Mouse (Mus musculus): Measurements from ENCODE around the gene Nfe2l2. TPM values are rescaled to one million over a fixed set of nuclear protein-coding genes. Genes with fewer than 3 reads are reported as not detected.
A peak's percentile ranks its signal among the peaks of the same experiment; 100 is the strongest.

Gene Nfe2l2
- polyA plus RNA-seq, 1 experiment from 2014 or later = 73.9 TPM

DNA sequence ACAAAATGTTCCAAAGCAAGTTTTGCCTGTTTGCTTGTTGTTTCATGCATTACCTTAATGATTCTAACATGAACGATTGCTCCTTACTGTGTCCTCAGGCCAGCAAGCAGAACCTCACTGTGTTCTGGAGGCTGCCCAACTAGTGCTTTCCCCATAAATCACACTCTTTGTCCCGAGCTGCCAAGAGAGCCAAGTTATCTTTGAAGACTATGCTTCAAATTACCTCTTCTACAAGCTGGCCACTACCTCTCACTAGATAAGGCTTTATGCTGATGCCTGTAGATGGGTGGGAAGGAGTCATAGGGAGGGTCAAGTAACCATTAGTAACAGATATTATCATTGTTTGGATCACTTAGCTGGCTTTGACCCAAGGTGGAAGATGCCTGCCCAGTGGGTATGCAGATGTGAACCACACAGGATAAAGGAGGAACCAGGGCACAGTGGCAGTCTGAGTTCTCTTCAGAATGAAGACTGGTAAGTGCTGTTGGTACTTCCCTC is 32.6 kb upstream of the Nfe2l2 start:
- TF ChIP-seq CTCF (IDR thresholded peaks at IDR 0.05; ENCODE audit: low read depth) = no peak
- DNase-seq (no peak), ATAC-seq (ENCODE audit: insufficient read depth) (no peak)
- Histone ChIP-seq H3K27me3 (ENCODE audit: insufficient read depth, low read length) (no peaks in the 10 kb centered on the region), H3K27ac (ENCODE audit: low read depth) (no peak overlapping the region), H3K36me3 (ENCODE audit: insufficient read depth) (no peaks in the 10 kb centered on the region), H3K4me1 (ENCODE audit: insufficient read depth) (no peaks in the 10 kb centered on the region), H3K4me3 (ENCODE audit: low read depth, low read length) (no peak overlapping the region), H3K4me2 (no peak overlapping the region), H3K9me3 (ENCODE audit: low read depth, low read length) (no peaks in the 10 kb centered on the region), H3K9ac (no peak overlapping the region)
- 45% methylated on average over 2 of the region's 2 CpGs for WGBS

- Histone ChIP-seq H3K4me3 (ENCODE audit: low read depth, low read length) (no peak overlapping the region), H3K9ac (no peak overlapping the region), H3K9me3 (ENCODE audit: low read depth, low read length) (no peaks in the 10 kb centered on the region), H3K36me3 (ENCODE audit: insufficient read depth) (no peaks in the 10 kb centered on the region), H3K4me1 (ENCODE audit: insufficient read depth) (no peaks in the 10 kb centered on the region), H3K27me3 (ENCODE audit: insufficient read depth, low read length) (no peaks in the 10 kb centered on the region), H3K4me2 (no peak overlapping the region), H3K27ac (ENCODE audit: low read depth) (no peak overlapping the region)
- no peak for DNase-seq
- ATAC-seq (ENCODE audit: insufficient read depth) = no peak
- TF ChIP-seq CTCF (IDR thresholded peaks at IDR 0.05; ENCODE audit: low read depth) = no peak
- 74% methylated on average over 5 of the region's 5 CpGs for WGBS
Measured at GRCm38 (mm10) chr2:75734196-75734865, 29.9 kb upstream of the Nfe2l2 start.

GRCm38 (mm10) chr2:75733177-75733576 is 28.7 kb upstream of the Nfe2l2 start:
- no peak overlapping the region for H3K4me2 ChIP-seq
- ATAC-seq (ENCODE audit: insufficient read depth) (no peak), DNase-seq (no peak)
- no peaks in the 10 kb centered on the region for H3K36me3 ChIP-seq (ENCODE audit: insufficient read depth)
- no peaks in the 10 kb centered on the region for H3K27me3 ChIP-seq (ENCODE audit: insufficient read depth, low read length)
- TF ChIP-seq CTCF (IDR thresholded peaks at IDR 0.05; ENCODE audit: low read depth) = no peak
- WGBS = 90% methylated on average over 7 of the region's 7 CpGs
- H3K4me1 ChIP-seq (ENCODE audit: insufficient read depth) = no peaks in the 10 kb centered on the region
- H3K9ac ChIP-seq = no peak overlapping the region
- no peaks in the 10 kb centered on the region for H3K9me3 ChIP-seq (ENCODE audit: low read depth, low read length)
- H3K27ac ChIP-seq (ENCODE audit: low read depth) = no peak overlapping the region
- no peak overlapping the region for H3K4me3 ChIP-seq (ENCODE audit: low read depth, low read length)

DNA sequence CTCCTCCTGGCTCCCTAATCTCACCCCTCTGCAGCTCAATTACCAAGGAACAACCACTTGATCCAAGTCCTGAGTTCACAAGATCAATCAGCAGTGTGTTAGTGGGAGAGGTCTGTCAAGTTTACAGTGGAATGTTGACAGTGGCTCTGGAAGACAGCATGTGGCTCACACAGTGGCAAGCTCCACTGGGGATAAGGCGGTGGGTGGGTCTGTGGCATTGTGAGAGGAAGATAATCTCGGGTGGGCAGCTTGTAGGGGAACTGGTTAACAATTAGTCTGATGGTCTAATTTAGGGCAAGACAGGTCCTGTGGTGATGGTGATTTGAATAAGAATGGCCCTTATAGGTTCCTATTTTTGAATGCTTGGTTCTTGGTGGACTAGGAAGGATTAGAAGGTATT is 27.5 kb upstream of the Nfe2l2 start:
- H3K36me3 ChIP-seq (ENCODE audit: insufficient read depth) = no peaks in the 10 kb centered on the region
- no peak overlapping the region for H3K9ac ChIP-seq
- no peak for TF ChIP-seq CTCF (IDR thresholded peaks at IDR 0.05; ENCODE audit: low read depth)
- no peak for ATAC-seq (ENCODE audit: insufficient read depth)
- DNase-seq = no peak
- 52% methylated on average over 2 of the region's 2 CpGs for WGBS
- H3K27ac ChIP-seq (ENCODE audit: low read depth) = no peak overlapping the region
- no peaks in the 10 kb centered on the region for H3K9me3 ChIP-seq (ENCODE audit: low read depth, low read length)
- H3K4me2 ChIP-seq = no peak overlapping the region
- no peaks in the 10 kb centered on the region for H3K27me3 ChIP-seq (ENCODE audit: insufficient read depth, low read length)
- H3K4me3 ChIP-seq (ENCODE audit: low read depth, low read length) = no peak overlapping the region
- H3K4me1 ChIP-seq (ENCODE audit: insufficient read depth) = no peaks in the 10 kb centered on the region

DNA sequence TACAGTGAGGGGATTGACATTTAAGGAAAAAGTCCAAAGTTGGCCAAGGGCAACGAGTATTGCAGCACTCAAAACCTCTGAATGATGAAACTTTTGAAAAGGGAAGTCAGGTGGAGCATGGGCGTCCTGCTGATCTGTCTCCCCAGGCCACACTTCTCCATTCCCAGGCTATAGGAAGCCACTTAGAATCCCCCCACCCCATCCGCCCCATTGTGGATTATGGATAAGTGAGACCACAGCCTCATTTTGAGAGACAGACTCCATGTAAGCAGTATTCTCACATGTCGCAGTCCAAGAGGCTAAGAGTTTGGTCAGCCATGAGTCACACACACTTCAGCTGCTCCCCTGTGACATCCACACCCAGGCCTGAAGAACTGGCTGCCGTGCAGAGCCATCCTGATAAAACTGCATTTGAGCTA is 26.8 kb upstream of the Nfe2l2 start:
- ATAC-seq (ENCODE audit: insufficient read depth) (no peak), DNase-seq (no peak)
- TF ChIP-seq CTCF (IDR thresholded peaks at IDR 0.05; ENCODE audit: low read depth) = no peak
- no peak overlapping the region for H3K9ac ChIP-seq
- WGBS = 63% methylated on average over 5 of the region's 5 CpGs
- no peaks in the 10 kb centered on the region for H3K36me3 ChIP-seq (ENCODE audit: insufficient read depth)
- H3K4me2 ChIP-seq = no peak overlapping the region
- H3K4me3 ChIP-seq (ENCODE audit: low read depth, low read length) = no peak overlapping the region
- no peak overlapping the region for H3K27ac ChIP-seq (ENCODE audit: low read depth)
- no peaks in the 10 kb centered on the region for H3K9me3 ChIP-seq (ENCODE audit: low read depth, low read length)
- H3K27me3 ChIP-seq (ENCODE audit: insufficient read depth, low read length) = no peaks in the 10 kb centered on the region
- no peaks in the 10 kb centered on the region for H3K4me1 ChIP-seq (ENCODE audit: insufficient read depth)

- 78% methylated on average over 10 of the region's 10 CpGs for WGBS
- H3K36me3 ChIP-seq (ENCODE audit: insufficient read depth) = no peaks in the 10 kb centered on the region
- H3K4me3 ChIP-seq (ENCODE audit: low read depth, low read length) = no peak overlapping the region
- no peak overlapping the region for H3K4me2 ChIP-seq
- no peak for TF ChIP-seq CTCF (IDR thresholded peaks at IDR 0.05; ENCODE audit: low read depth)
- no peak for DNase-seq
- H3K4me1 ChIP-seq (ENCODE audit: insufficient read depth) = no peaks in the 10 kb centered on the region
- H3K9ac ChIP-seq = no peak overlapping the region
- no peaks in the 10 kb centered on the region for H3K27me3 ChIP-seq (ENCODE audit: insufficient read depth, low read length)
- H3K27ac ChIP-seq (ENCODE audit: low read depth) = no peak overlapping the region
- no peaks in the 10 kb centered on the region for H3K9me3 ChIP-seq (ENCODE audit: low read depth, low read length)
- ATAC-seq (ENCODE audit: insufficient read depth) = no peak
Measured at GRCm38 (mm10) chr2:75730052-75730451, 25.6 kb upstream of the Nfe2l2 start.

DNA sequence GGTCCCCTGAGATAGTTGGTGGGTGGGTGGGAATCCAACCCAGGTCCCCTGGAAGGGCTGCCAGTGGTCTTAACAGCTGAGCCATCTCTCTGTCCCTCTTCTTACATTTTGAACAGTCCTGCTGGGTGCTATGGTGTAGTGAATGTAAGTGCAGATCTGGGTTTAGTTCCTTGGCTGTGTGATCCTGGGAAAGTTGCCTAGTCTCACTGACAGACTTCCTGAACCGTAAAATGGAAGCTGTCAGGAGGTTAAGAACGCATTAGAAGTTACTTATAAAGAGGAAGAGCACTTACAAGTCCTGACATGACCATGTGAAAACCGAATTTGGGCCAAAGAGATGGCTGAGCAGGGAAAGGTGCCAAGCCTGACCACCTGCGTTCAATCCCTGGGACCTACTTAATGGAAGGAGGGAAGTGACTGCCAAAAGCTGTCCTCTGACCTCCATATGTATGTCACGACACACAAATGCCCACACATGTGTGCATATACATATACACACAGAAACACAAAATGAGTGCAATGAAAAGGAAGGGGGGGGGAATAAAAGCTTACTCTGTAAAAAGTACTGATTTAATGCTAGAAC is 20.5 kb upstream of the Nfe2l2 start:
- Histone ChIP-seq H3K4me2 (no peak overlapping the region), H3K4me1 (ENCODE audit: insufficient read depth) (no peaks in the 10 kb centered on the region), H3K4me3 (ENCODE audit: low read depth, low read length) (no peak overlapping the region), H3K9ac (no peak overlapping the region), H3K9me3 (ENCODE audit: low read depth, low read length) (no peaks in the 10 kb centered on the region), H3K27me3 (ENCODE audit: insufficient read depth, low read length) (no peaks in the 10 kb centered on the region), H3K27ac (ENCODE audit: low read depth) (no peak overlapping the region), H3K36me3 (ENCODE audit: insufficient read depth) (no peaks in the 10 kb centered on the region)
- TF ChIP-seq CTCF (IDR thresholded peaks at IDR 0.05; ENCODE audit: low read depth) = no peak
- DNase-seq (peak; percentile 34), ATAC-seq (ENCODE audit: insufficient read depth) (no peak)
- 48% methylated on average over 5 of the region's 5 CpGs for WGBS

Measured in lung, embryonic 14.5 days (tissue).